Mouse (Mus musculus) G1E (cell line): ENCODE results near the gene Sh2d1b2.

ENCODE experiments used
- CTCF ChIP-seq: IDR thresholded peaks from 2 replicates; pipeline ENCODE4 v1.5.1; 2012; ENCODE audit warnings: low read depth, low read length, inconsistent platforms, mixed read lengths
- GATA1 ChIP-seq: IDR thresholded peaks from 2 replicates; pipeline ENCODE4 v1.6.1; 2012; ENCODE audit warnings: borderline replicate concordance, low read length, inconsistent platforms, mixed read lengths
- POLR2AphosphoS5 ChIP-seq: IDR thresholded peaks from 2 replicates; pipeline ENCODE4 v1.6.1; 2012; ENCODE audit warnings: low read depth, low read length, inconsistent platforms; ENCODE audit not compliant: insufficient replicate concordance

DNA sequence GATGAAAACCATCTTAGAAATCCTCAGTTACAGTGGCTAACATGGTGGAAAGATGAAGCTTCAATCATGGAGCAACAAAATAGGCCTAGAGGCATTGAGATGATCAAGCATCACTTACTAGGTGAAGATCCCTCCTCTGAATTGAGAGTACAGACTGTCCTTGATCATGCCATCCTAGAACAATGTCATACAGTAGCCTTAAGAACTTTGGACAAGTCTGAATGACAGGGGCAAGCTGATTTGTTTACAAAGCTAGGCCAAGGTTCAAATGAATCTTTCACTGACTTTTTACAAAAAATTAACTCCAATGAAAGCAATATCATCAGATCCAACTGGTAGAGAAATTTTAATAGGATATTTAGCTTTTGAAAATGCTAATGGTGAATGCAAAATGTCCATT is 12.2 kb upstream of the Sh2d1b2 start:
- TF ChIP-seq CTCF (no peak), POLR2AphosphoS5 (no peak), GATA1 (no peak)
